Mouse (Mus musculus): ENCODE results near the gene Palld.

Gene Palld

GRCm38 (mm10) chr8:61486923-61487529 is 415.5 kb downstream of the Palld start:
- DNase-seq, result no peak

- no peak for DNase-seq
Measured at GRCm38 (mm10) chr8:61480260-61480967, 422.1 kb downstream of the Palld start.

GRCm38 (mm10) chr8:61479506-61480214 is 422.8 kb downstream of the Palld start:
- peak; percentile 21 to 22 for DNase-seq

- DNase-seq, result no peak
Measured at GRCm38 (mm10) chr8:61478793-61479192, 423.7 kb downstream of the Palld start.

- DNase-seq, result no peak
Measured at GRCm38 (mm10) chr8:61478150-61478549, 424.3 kb downstream of the Palld start.

- no peak for DNase-seq
Measured at GRCm38 (mm10) chr8:61476160-61476559, 426.3 kb downstream of the Palld start.

GRCm38 (mm10) chr8:61475251-61475673 is 427.2 kb downstream of the Palld start:
- no peak for DNase-seq

- DNase-seq, result no peak
Measured at GRCm38 (mm10) chr8:61470213-61470612, 432.3 kb downstream of the Palld start.

GRCm38 (mm10) chr8:61467553-61467815 is 435.0 kb downstream of the Palld start:
- DNase-seq, result no peak

GRCm38 (mm10) chr8:61466696-61467552 is 435.6 kb downstream of the Palld start:
- no peak for DNase-seq

GRCm38 (mm10) chr8:61464393-61464792 is 438.1 kb downstream of the Palld start:
- no peak for DNase-seq

GRCm38 (mm10) chr8:61462221-61462620 is 440.3 kb downstream of the Palld start:
- DNase-seq, result no peak

All from cerebellum, postnatal 36 days (tissue).